Mouse (Mus musculus): Measurements from ENCODE around the gene Ncapd2. TPM values are rescaled to one million over a fixed set of nuclear protein-coding genes. Genes with fewer than 3 reads are reported as not detected.
A peak's percentile ranks its signal among the peaks of the same experiment; 100 is the strongest.

Gene Ncapd2
- total and polyA plus RNA-seq, 2 experiments from 2014 or later: 24.5 to 85.4 TPM

GRCm38 (mm10) chr6:125156903-125157614, 34.4 kb downstream of the Ncapd2 start:
- Histone ChIP-seq H3K4me3 (ENCODE audit: low read depth, low read length) (no peak overlapping the region), H3K27me3 (ENCODE audit: control insufficient read depth, insufficient read depth, low read length) (no peaks in the 10 kb centered on the region), H3K27ac (ENCODE audit: low read depth) (no peak overlapping the region), H3K9me3 (replicated peaks; ENCODE audit: control insufficient read depth, low read length) (no peaks in the 10 kb centered on the region), H3K36me3 (replicated peaks; ENCODE audit: control insufficient read depth, insufficient read depth, low read length) (peaks cover 76% of the 10 kb centered on the region), H3K9ac (replicated peaks; ENCODE audit: low read depth, low read length) (no peak overlapping the region), H3K4me1 (ENCODE audit: control insufficient read depth, insufficient read depth) (peaks cover 7% of the 10 kb centered on the region), H3K4me2 (ENCODE audit: low read depth, low read length) (no peak overlapping the region)
- 65% methylated on average over 7 of the region's 7 CpGs for WGBS
- no peak for ATAC-seq (ENCODE audit: insufficient read depth, low read depth)
- no peak for DNase-seq (ENCODE audit: low spot score)
- TF ChIP-seq EP300 (IDR thresholded peaks at IDR 0.05; ENCODE audit: low read depth): no peak

GRCm38 (mm10) chr6:125156491-125156890, 35.0 kb downstream of the Ncapd2 start:
- no peak for DNase-seq (ENCODE audit: low spot score)
- H3K4me2 ChIP-seq (ENCODE audit: low read depth, low read length): no peak overlapping the region
- no peak overlapping the region for H3K27ac ChIP-seq (ENCODE audit: low read depth)
- no peak for ATAC-seq (ENCODE audit: insufficient read depth, low read depth)
- peaks cover 7% of the 10 kb centered on the region for H3K4me1 ChIP-seq (ENCODE audit: control insufficient read depth, insufficient read depth)
- H3K36me3 ChIP-seq (replicated peaks; ENCODE audit: control insufficient read depth, insufficient read depth, low read length): peaks cover 79% of the 10 kb centered on the region
- H3K9ac ChIP-seq (replicated peaks; ENCODE audit: low read depth, low read length): no peak overlapping the region
- H3K27me3 ChIP-seq (ENCODE audit: control insufficient read depth, insufficient read depth, low read length): no peaks in the 10 kb centered on the region
- H3K4me3 ChIP-seq (ENCODE audit: low read depth, low read length): no peak overlapping the region
- no peaks in the 10 kb centered on the region for H3K9me3 ChIP-seq (replicated peaks; ENCODE audit: control insufficient read depth, low read length)
- 88% methylated on average over 3 of the region's 3 CpGs for WGBS
- TF ChIP-seq CTCF (IDR thresholded peaks at IDR 0.05; ENCODE audit: low read depth): no peak
- TF ChIP-seq EP300 (IDR thresholded peaks at IDR 0.05; ENCODE audit: low read depth): no peak

GRCm38 (mm10) chr6:125155262-125155661, 36.2 kb downstream of the Ncapd2 start:
- Histone ChIP-seq H3K9ac (replicated peaks; ENCODE audit: low read depth, low read length) (no peak overlapping the region), H3K4me2 (ENCODE audit: low read depth, low read length) (no peak overlapping the region), H3K36me3 (replicated peaks; ENCODE audit: control insufficient read depth, insufficient read depth, low read length) (peaks cover 74% of the 10 kb centered on the region), H3K27ac (ENCODE audit: low read depth) (no peak overlapping the region), H3K4me1 (ENCODE audit: control insufficient read depth, insufficient read depth) (no peaks in the 10 kb centered on the region), H3K27me3 (ENCODE audit: control insufficient read depth, insufficient read depth, low read length) (no peaks in the 10 kb centered on the region), H3K9me3 (replicated peaks; ENCODE audit: control insufficient read depth, low read length) (no peaks in the 10 kb centered on the region), H3K4me3 (ENCODE audit: low read depth, low read length) (no peak overlapping the region)
- 91% methylated on average over 8 of the region's 8 CpGs for WGBS
- DNase-seq (ENCODE audit: low spot score): no peak
- ATAC-seq (ENCODE audit: insufficient read depth, low read depth): no peak
- TF ChIP-seq CTCF (IDR thresholded peaks at IDR 0.05; ENCODE audit: low read depth) (no peak), EP300 (IDR thresholded peaks at IDR 0.05; ENCODE audit: low read depth) (no peak)

- Histone ChIP-seq H3K27ac (ENCODE audit: low read depth) (no peak overlapping the region), H3K36me3 (replicated peaks; ENCODE audit: control insufficient read depth, insufficient read depth, low read length) (peaks cover 67% of the 10 kb centered on the region), H3K9me3 (replicated peaks; ENCODE audit: control insufficient read depth, low read length) (no peaks in the 10 kb centered on the region), H3K27me3 (ENCODE audit: control insufficient read depth, insufficient read depth, low read length) (no peaks in the 10 kb centered on the region), H3K9ac (replicated peaks; ENCODE audit: low read depth, low read length) (no peak overlapping the region), H3K4me1 (ENCODE audit: control insufficient read depth, insufficient read depth) (peaks cover 3% of the 10 kb centered on the region), H3K4me3 (ENCODE audit: low read depth, low read length) (no peak overlapping the region), H3K4me2 (ENCODE audit: low read depth, low read length) (no peak overlapping the region)
- TF ChIP-seq EP300 (IDR thresholded peaks at IDR 0.05; ENCODE audit: low read depth): no peak
- peak; percentile 39 for TF ChIP-seq CTCF (IDR thresholded peaks at IDR 0.05; ENCODE audit: low read depth)
- ATAC-seq (ENCODE audit: insufficient read depth, low read depth): no peak
- no peak for DNase-seq (ENCODE audit: low spot score)
Observed at GRCm38 (mm10) chr6:125154550-125154949, 37.0 kb downstream of the Ncapd2 start.

- ATAC-seq (ENCODE audit: insufficient read depth, low read depth) (no peak), DNase-seq (ENCODE audit: low spot score) (no peak)
- TF ChIP-seq CTCF (IDR thresholded peaks at IDR 0.05; ENCODE audit: low read depth): no peak
- Histone ChIP-seq H3K4me3 (ENCODE audit: low read depth, low read length) (no peak overlapping the region), H3K4me2 (ENCODE audit: low read depth, low read length) (no peak overlapping the region), H3K36me3 (replicated peaks; ENCODE audit: control insufficient read depth, insufficient read depth, low read length) (peaks cover 61% of the 10 kb centered on the region), H3K9me3 (replicated peaks; ENCODE audit: control insufficient read depth, low read length) (no peaks in the 10 kb centered on the region), H3K27me3 (ENCODE audit: control insufficient read depth, insufficient read depth, low read length) (no peaks in the 10 kb centered on the region), H3K27ac (ENCODE audit: low read depth) (no peak overlapping the region), H3K9ac (replicated peaks; ENCODE audit: low read depth, low read length) (no peak overlapping the region), H3K4me1 (ENCODE audit: control insufficient read depth, insufficient read depth) (peaks cover 12% of the 10 kb centered on the region)
- WGBS: 88% methylated on average over 4 of the region's 4 CpGs
Observed at GRCm38 (mm10) chr6:125153682-125154081, 37.8 kb downstream of the Ncapd2 start.

GRCm38 (mm10) chr6:125153018-125153389, 38.5 kb downstream of the Ncapd2 start:
- Histone ChIP-seq H3K9me3 (replicated peaks; ENCODE audit: control insufficient read depth, low read length) (no peaks in the 10 kb centered on the region), H3K36me3 (replicated peaks; ENCODE audit: control insufficient read depth, insufficient read depth, low read length) (peaks cover 57% of the 10 kb centered on the region), H3K4me2 (ENCODE audit: low read depth, low read length) (no peak overlapping the region), H3K4me3 (ENCODE audit: low read depth, low read length) (no peak overlapping the region), H3K9ac (replicated peaks; ENCODE audit: low read depth, low read length) (no peak overlapping the region), H3K4me1 (ENCODE audit: control insufficient read depth, insufficient read depth) (peaks cover 19% of the 10 kb centered on the region), H3K27ac (ENCODE audit: low read depth) (no peak overlapping the region), H3K27me3 (ENCODE audit: control insufficient read depth, insufficient read depth, low read length) (no peaks in the 10 kb centered on the region)
- ATAC-seq (ENCODE audit: insufficient read depth, low read depth): no peak
- WGBS: 83% methylated on average over 5 of the region's 5 CpGs
- no peak for DNase-seq (ENCODE audit: low spot score)
- TF ChIP-seq CTCF (IDR thresholded peaks at IDR 0.05; ENCODE audit: low read depth) (no peak), EP300 (IDR thresholded peaks at IDR 0.05; ENCODE audit: low read depth) (no peak)

All from heart, postnatal 0 days (tissue).